Mouse (Mus musculus) spleen, adult 18-20 months (tissue): Measurements from ENCODE around the gene Pet100.
"Not testable (repeated sequence)": the region's sequence is repeated elsewhere in the genome, so short reads cannot be mapped to it uniquely, and the experiment has no call there.

Source experiments
- DNase-seq, 2 experiments: peaks; one replicate each; pipeline ENCODE4 v3.0.0; 2022; ENCODE audit warnings: mixed read lengths in 2 of 2

Pet100 gene

DNA sequence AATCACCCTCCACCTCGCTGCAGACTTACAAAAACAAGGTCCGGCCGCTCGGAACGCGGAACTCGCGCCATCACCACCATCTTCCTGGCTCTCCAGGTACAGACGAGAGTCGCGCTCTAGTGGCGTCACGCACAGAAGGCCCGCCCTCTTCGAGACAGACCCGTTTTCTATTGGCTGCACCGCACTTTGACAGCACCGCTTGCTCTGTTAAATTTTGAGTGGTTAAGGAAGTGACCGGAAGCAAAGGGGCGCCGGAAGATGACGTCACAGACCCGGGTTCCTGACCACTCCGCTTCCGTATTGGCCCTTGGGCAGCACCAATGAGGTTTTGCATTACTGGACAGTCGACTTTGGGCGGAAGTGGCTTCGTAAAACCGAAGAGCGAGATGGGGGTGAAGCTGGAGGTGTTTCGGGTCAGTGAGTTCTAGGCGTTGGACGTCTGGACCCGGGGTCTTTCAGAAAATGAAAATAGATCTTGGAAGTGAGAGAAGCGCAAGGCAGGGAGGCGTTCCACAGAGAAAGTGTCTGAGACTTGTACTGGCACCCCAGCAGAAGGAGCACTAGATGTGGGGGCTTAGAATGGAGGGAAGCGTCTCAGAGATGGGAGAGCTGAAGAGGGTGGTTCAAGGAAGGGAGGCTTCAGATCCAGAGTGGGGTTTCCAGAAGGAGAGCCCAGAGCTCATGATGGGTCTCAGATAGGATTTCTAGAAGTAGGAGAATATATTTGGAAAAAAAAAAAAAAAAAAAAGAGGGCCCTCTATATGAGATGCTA, at the start of gene Pet100, which contains the start of gene Xab2:
TSS of gene Pet100 (plus strand) at position 350 of the 772 bp plus-strand sequence.
TSS of gene Xab2 (minus strand) at position 118 of the 772 bp plus-strand sequence.
- DNase-seq, result peak; percentile 95 to 96

DNA sequence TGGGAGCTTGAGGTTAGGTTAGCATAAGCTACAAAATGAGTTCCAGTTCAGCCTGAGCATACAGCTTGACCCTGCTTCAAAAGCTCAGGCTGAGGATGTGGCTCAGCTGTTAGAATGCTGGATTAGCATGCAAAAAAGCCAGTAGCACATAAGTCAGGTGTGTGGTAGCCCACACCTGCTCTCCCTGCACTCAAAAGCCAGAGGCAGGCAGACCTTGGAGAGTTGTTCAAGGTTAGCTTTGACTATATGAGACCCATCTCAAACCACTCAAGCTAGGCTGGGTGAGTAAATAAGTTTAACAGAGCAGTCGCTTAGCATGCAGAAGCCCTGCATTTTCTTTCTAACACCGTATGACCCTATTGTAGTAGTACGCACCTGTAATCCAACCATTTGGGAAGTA, 46.8 kb upstream of the Pet100 start:
- no peak for DNase-seq

DNA sequence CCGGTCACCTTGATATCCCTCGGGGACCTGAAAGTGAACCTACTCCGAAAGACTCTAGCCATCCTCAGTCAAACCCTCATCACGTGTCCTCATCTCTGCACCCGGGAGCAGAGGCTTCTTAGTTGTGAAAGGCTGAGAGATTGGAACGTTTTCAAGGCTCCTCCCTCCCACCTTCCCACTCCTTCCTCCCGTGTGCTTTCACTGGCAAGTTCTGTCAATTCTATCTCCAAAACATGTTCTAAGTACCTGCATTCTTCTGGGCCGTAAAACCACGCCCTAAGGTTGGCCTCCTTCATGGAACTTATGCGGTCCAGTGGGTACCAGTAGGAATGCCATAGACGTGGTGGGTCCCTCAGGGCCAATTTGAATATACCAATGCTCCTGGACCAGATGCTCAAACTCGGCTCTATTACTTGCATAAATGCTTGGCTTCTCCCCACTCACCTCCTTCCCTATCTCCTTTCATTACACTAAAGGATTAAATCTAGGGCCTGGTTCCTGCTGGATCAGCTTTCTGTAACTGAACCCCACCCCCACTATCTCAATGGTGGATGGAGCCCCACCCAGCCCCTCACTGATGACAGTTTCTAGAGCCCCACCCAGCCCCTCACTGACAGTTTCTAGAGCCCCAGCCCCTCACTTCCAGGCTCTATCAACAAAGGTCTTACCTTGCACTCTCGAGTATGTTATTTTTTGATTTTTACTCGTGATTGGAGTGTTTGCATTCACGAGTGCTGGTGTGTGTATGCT, 45.0 kb upstream of the Pet100 start:
- no peak for DNase-seq

DNA sequence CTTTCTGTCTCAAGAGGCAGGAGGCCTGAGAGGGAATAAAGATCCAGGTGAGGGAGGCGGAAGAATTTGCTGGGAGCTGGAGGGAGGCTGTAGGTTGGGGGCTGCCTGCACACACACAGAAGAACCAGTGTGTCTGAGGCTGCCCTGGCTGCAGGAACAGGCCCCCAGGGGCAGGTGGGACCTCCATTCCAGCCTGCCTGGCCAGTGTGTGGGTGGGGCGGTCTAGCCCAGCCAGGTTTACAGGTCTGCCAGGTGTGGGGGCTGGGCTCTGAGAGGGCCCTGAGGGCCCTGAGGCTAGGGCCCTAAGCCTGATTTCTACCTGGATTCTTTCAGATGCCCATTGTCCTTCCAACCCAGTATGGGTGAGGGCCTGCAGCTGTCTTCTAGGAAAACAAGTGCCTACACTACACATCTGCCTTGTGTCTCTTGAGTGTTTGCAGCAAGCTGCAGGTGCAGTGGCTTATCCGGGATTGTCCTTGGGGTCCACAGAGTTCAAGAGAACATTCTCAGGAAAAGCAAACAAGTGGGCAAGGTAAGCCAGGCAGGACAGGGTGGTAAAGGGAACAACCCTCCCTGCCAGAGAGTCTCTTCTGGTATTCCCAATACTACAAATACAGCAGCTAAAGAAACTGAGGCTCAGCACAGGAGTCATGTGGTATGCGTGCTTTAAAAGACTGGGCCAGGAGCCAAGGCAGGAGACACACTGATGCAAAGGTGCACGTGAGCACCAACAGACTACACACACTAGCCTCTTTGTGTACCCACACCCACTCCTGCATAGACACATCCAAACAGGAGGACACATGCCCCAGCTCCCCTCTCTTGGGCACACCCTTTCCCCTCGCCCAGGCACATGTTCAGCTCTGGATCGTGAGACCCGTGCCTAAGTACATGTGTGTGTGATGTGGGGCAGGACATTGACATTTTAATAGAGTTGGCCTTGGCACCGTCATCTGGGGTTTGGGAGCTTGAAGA, 41.7 kb upstream of the Pet100 start:
- DNase-seq, result no peak

DNA sequence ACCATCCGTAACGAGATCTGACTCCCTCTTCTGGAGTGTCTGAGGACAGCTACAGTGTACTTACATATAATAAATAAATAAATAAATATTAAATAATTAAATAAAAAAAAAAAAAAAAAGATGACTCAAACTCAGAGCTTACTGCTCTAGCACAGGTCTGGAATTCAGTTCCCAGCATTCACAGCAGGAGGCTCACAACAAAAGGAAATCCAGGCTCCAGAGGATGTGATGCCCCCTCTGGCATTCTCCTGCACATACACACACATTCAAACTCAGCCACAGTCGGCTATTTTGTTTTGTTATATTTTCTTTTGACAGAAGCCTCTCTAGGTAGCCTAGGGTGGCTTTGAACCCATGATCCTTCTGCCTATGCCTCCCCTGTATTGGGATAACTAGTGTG, 39.4 kb upstream of the Pet100 start:
- DNase-seq, result not testable (repeated sequence)

DNA sequence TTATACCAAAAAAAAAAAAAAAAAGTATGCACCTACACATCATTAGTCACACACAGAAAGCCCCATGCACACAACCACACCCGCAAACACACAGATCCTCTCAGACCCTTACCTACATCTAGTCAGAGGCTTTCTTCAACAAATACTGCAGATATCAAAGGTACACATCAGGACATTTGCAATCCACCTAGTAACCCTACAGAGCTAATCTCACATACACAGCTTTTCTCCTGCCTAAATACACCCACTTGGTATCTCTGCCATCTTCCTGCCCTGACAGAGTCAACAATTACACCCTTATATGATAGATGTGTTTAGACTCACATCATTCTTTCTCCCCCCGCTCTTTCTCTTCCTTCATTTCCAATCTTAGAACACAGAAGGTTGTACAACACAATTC, 34.9 kb upstream of the Pet100 start:
- no peak for DNase-seq

DNA sequence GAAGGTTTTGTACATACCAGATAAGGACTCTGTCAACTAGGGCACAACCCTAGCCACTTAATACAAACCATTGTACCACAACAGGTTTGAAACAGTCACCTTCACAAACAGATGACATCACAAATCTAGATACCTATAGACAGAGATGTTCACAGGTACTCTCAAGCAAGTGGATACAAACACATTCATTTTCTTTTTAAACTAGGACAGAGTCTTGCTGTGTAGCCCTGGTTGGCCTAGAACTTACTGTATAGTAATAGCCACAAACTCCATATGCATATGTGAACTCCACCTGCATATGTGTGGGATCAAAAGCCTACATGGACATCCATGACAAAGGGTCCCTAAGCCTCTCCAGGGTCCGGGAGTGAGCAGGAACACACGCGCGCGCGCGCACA, 34.4 kb upstream of the Pet100 start, which contains the start of gene Camsap3:
TSS of gene Camsap3 (plus strand) at position 301 of the 398 bp plus-strand sequence.
- no peak for DNase-seq

DNA sequence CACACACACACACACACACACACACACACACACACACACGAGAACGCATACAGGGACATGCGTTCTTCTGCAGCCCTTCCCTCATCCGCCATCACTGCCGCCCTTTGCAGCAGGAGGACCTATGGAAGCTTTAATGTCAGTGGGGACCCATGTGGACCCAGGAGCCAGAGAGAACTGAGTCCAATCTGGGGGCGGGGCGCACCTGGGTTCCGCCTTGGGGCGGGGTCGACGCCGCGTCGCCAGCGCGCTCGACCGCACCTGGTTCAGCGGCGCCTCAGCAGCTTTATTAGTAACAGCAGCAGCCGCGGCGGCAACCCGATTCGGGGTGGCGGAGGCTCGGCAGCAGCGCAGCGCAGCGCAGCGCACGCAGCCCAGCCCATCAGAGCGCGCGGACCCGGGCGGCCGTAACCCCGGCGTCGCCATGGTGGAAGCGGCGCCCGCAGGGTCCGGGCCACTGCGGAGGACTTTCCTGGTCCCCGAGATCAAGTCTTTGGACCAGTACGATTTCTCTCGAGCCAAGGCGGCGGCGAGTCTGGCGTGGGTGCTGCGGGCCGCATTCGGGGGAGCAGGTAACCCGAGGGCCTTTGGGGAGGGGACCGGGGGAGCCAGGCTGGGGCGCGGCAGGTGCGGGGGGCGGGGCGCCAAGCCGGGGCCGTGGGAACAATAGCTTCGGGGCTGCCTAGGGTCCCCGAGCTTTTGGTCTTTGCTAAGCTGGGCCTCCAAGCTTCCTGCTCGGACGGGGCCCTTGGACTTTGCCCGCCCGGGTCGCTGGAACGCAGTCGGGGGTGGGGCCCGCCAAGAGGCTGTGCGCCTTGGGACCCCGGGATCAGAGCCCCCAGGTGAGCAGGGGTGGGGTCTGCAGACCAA, 33.7 kb upstream of the Pet100 start:
- DNase-seq, result peak in 1 of 2 experiments; percentile 14

DNA sequence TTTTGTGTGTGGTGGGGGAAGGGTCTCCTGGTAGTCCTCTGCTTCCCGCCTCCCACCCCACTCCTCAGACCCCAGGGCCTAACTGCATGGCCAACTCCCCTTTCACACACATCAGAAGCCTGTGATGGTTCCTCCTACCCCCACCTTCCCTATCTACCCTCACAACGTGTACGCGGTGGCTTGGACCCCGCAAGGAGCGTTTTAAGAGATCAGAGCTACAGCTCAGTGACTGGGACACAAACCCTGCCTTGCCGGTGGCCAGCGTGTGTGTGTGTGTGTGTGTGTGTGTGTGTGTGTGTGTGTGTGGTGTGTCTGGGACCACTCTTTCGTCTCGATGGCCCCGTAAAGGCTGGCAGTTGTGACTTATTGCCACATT, 33.1 kb upstream of the Pet100 start:
- no peak for DNase-seq

DNA sequence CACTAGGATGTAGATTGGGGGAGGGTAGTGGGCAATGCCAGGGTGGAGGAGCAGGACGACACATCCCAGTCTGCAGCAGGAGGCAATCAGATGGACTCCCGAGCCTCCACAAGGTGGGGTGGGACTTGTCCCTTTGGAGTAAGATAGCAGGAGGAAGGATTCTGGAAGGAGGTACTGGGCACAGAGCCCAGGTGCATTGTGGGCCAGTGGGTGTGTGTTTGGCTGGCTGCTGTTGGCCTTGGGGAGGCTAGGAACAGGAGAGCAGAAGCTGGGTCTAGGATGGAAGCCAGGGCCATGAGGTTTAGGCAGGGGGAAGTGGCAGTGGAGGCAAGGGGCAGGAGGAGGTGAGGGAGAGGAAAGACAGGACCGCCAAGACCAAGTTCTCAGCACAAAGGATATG, 27.9 kb upstream of the Pet100 start:
- DNase-seq, result no peak

DNA sequence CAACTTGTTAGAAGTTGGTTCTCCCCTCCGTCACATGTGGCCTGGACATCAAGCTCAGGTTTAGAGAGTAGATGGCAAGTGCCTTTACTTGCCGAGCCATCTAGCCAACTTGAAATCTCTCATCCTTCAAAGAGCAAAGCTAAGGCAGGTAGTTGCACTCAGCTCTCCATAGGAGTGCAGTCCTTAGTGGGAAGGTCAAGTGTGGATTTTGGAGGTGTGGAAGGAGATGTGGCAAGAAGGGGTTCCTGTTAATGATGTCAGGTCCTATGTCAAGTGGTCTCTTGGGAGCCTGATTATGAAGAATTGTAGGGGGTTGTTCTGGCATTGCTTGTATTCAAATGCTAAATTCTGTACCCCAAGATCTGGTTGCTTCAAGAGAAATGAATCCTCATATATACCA, 26.9 kb upstream of the Pet100 start:
- DNase-seq, result no peak

DNA sequence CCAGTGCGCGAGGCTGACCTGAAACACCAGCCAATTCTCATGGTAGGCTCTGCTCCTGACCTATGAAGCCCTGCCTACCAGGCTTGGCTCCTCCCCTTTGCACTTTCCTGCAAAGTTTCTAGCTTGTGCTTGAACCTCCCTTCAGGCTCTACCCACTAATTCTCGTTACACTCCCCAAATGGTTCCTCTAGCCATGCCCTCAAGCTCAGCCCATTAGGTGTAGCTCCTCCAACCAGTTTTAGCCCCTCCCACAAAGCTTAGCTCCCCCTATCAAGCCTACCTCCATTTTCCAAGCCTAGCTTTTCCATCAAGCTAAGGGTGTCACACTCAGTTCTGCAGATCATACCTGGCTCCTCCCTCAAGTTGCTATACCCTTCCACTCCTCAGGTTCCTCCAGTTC, 23.3 kb upstream of the Pet100 start:
- DNase-seq, result no peak

DNA sequence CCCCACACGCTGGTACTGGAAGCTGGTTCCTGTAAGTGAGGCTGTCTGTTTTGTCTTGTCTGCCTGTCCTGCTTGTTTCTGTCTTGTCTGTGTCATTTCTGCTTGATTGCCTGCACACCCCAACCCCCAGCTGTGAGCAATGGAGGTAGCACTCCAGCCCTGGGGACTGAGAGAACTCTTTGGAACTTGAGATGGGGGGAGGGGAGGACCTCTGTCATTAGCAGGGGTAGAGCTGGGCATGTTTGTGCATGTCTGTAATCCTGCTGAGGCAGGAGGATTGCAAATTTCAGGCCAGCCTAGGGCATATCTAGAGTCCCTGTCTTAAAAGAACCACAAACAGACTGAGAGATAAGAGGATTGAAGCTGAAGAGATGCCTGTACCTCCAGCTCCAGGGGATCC, 22.1 kb upstream of the Pet100 start:
- no peak for DNase-seq

DNA sequence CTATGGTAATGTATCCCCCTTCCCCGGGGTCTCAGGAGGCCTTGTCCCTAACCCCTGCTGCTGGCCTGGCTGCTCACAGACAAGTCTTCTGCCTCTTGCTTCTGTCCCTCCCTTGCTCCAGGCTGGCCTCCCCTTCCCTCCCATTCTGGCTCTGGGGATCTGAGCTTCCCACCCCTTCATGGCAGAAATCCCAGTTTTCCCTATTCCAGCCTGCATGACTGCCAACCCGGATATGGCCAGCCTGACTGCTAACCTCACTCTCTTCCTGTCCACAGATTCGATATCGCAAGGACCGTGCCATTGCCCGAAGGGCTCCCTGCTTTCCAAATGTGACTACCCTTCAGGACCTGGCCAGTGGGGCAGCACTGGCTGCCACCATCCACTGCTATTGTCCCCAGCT, 20.9 kb upstream of the Pet100 start:
- DNase-seq, result no peak

DNA sequence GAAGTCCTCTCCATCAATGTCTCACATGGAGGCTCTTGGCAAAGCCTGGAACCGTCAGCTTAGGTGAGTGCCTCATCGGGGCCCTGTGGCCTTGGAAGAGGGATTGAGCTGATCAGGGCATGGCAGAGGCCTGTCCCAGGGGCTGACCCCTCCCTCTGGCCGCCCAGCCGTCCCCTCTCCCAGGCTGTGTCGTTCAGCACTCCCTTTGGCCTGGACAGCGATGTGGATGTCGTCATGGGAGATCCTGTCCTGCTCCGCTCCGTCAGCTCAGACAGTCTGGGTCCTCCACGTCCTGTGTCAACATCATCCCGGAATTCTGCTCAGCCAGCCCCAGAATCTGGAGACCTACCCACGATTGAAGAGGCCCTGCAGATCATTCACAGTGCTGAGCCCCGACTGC, 17.9 kb upstream of the Pet100 start:
- DNase-seq, result no peak

DNA sequence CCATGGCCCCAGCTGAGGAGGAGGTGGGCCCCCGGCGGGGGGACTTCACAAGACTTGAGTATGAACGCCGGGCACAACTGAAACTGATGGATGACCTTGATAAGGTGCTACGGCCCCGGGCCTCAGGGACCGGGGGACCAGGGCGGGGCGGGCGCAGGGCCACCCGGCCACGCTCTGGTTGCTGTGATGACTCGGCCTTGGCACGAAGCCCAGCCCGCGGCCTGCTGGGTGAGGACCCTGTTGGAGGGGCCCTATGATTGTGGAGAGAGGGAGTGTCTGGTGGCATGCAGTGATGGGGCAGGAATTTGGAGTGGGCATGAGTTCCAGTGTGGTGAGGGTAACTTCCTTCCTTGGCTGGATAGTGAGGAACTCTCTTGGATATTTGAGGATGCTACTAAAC, 14.8 kb upstream of the Pet100 start:
- no peak for DNase-seq

DNA sequence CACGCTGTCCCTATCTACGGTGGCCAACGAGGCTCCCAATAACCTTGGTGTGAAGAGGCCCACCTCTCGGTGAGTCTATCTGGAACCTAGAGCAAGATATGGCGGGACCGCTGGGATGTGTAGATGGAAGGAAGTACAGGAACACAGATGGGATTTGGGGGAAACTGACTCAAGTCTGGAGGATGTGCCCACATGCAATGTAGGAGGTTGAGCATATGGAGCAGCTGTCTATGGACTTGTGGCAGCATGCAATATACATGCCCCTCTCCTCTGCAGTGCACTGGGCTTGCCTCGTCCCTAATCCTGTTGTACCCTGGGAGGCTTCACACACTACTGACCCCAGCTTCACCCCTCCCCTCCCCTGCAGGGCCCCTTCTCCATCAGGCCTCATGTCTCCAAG, 13.5 kb upstream of the Pet100 start:
- DNase-seq, result no peak

DNA sequence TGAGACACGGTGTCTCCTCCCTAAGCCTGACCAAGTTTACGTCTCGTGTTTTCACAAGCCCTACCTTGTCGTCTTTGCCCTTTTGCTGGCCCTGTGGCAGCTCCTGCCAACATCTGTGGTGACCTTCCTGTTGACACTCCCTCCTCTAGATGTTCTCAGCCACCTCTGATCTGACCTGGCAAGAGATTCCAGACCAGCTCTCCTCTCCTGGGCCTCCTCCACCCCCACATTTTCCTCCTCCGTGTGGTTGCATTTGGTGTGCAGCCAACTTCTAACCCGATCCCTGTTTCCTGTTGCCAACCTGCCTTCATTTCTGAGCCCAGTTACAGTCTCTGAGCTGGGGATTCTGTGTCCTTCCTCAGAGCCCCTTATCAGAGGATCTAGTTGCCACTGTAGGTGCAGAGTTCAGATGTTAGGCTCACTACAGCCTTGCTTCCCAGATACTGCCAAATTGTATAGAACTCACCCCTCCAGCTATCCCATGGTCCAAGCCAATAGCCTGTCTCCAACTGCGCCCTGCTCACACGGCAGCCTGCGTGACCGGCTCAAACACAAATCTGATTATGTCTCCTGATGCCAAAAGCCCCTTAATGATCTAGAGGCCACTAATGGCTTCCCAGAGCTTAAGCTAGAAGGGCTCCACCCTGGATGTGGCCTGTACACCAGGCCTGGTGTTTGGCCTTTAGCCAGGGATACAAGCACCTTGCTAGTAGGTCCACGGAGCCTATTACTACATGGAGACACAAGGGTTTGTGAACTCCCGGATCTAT, 12.1 kb upstream of the Pet100 start:
- DNase-seq, result no peak

DNA sequence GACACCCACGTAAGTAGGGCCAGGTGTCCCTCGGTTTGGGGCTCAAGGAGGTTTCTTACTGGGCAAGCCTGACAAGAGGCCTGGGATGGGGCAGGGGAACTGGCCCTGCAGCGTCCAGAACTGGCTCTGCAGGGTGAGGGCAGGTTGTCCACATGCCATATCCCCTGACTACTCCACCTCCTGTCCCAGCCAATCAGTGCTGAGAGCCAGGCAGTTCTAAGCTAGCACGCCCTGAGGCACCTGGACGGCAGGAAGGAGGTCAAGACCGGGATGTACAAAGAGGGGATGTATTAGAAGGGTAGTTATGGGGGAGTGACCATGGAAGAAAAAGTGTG, 11.6 kb upstream of the Pet100 start:
- no peak for DNase-seq

DNA sequence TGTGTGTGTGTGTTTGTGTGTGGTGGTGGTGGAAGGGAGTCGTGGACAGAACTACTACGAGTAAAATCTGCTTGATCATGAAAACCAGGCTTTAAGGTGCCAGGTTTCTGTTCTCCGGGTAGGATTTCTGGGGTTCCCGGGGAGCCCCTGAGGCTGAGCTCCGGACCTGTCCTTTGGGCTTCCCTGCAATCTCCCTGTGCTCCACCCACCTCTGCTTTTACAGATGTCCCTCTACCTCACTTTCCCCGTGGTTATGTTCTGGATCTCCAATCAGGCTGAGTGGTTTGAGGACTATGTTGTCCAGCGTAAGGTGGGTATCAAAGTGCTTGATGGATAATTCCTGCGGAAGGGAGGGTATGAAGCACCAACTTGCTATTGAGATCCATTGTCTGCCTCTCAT, 771 bp downstream of the Pet100 start:
- no peak for DNase-seq

DNA sequence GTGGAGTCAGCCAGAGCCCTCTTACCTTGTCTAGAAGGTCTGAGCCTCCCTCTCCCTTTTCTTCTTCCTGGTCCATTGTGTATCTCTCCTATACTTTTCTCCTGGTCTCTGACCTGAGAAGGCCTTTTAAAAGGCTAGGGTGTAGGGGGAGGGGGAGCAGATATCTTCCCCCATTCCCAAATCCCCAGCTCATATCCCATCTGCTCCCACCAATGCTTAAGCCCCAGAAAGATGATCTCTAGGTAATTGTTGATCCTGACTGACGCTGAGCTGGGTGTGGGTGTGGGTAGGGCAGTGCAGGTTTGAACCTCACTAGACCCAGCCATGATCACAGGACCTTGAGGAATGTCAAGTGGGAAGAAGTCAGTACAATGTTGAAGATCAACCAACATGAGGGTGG, 4.1 kb downstream of the Pet100 start, which contains the start of gene Pcp2:
TSS of gene Pcp2 (minus strand) at position 101 of the 400 bp plus-strand sequence.
- no peak for DNase-seq
